Mouse (Mus musculus) heart, embryonic 10.5 days (tissue): ENCODE measurements around the gene Ankrd11. TPM values are rescaled to one million over a fixed set of nuclear protein-coding genes. Genes with fewer than 3 reads are reported as not detected.
A peak's percentile ranks its signal among the peaks of the same experiment; 100 is the strongest.

Experiments
- DNase-seq: peaks from one replicate; pipeline ENCODE4 v3.0.0-alpha.2; 2017; ENCODE audit warnings: low spot score
- H3K27ac ChIP-seq: fragments of 300-500 bp; sonication (generic); 2 replicates; pipeline ENCODE4 v1.5.1; 2016; ENCODE audit warnings: mild to moderate bottlenecking
- H3K27me3 ChIP-seq: fragments of 300-500 bp; sonication (generic); 2 replicates; pipeline ENCODE4 v1.6.1; 2016; ENCODE audit warnings: mild to moderate bottlenecking; ENCODE audit not compliant: poor library complexity, insufficient read depth, severe bottlenecking
- H3K36me3 ChIP-seq: fragments of 300-500 bp; sonication (generic); 2 replicates; pipeline ENCODE4 v1.6.1; 2016; ENCODE audit warnings: mild to moderate bottlenecking, moderate library complexity
- H3K4me1 ChIP-seq: fragments of 300-500 bp; sonication (generic); 2 replicates; pipeline ENCODE4 v1.6.1; 2016; ENCODE audit warnings: mild to moderate bottlenecking
- H3K4me3 ChIP-seq: fragments of 300-500 bp; sonication (generic); 2 replicates; pipeline ENCODE4 v1.5.1; 2016; ENCODE audit warnings: mild to moderate bottlenecking, moderate library complexity
- H3K9me3 ChIP-seq: fragments of 300-500 bp; sonication (generic); 2 replicates; pipeline ENCODE4 v1.6.1; 2016; ENCODE audit warnings: mild to moderate bottlenecking, moderate library complexity
- WGBS: fragments of 180-500 bp; shearing (Covaris S2); methylation state at CpG from one replicate; pipeline ENCODE4 v1.1.7; 2016; 5-methylcytosine and 5-hydroxymethylcytosine counted together
- polyA plus RNA-seq: library from polyadenylated mRNA; unstranded; fragments of >200 nt; fragmentation: Nextera tagmentation; extraction: Ambion mirVana; gene quantifications from 2 replicates; pipeline ENCODE4 v1.2.1, GENCODE M21; 2016

Gene Ankrd11
- 32.9 TPM in 2 replicates for polyA plus RNA-seq

- DNase-seq = peak; percentile 100
- Histone ChIP-seq H3K9me3 (no peaks in the 10 kb centered on the region), H3K36me3 (0 out of 2 replicates have a peak, but pooled peaks cover 6% of the 10 kb centered on the region), H3K4me1 (peaks cover 33% of the 10 kb centered on the region), H3K27me3 (no peaks in the 10 kb centered on the region), H3K4me3 (peak within 1 kb of the TSS; percentile 100), H3K27ac (peak within 1 kb of the TSS; percentile 100)
- 2% methylated on average over 91 of the region's 91 CpGs for WGBS
These were observed at the start of gene Ankrd11 for GRCm38 (mm10) chr8:123042158-123042973. Ankrd11 (minus strand) TSS chr8:123042277.

GRCm38 (mm10) chr8:123087289-123087688 lies 45.2 kb upstream of the Ankrd11 start:
- peaks cover 96% of the 10 kb centered on the region for H3K36me3 ChIP-seq

GRCm38 (mm10) chr8:123083610-123084009 lies 41.5 kb upstream of the Ankrd11 start:
- Histone ChIP-seq H3K27ac (no peak overlapping the region), H3K9me3 (no peaks in the 10 kb centered on the region), H3K36me3 (peaks cover 96% of the 10 kb centered on the region), H3K27me3 (no peaks in the 10 kb centered on the region), H3K4me3 (no peak overlapping the region), H3K4me1 (no peaks in the 10 kb centered on the region)
- WGBS = 91% methylated on average over 12 of the region's 12 CpGs
- DNase-seq = no peak

More at GRCm38 (mm10) chr8:123087289-123087688, 45.2 kb upstream of the Ankrd11 start:
- no peak for DNase-seq
- no peaks in the 10 kb centered on the region for H3K9me3 ChIP-seq
- WGBS = 83% methylated on average over 9 of the region's 9 CpGs
- H3K4me1 ChIP-seq = no peaks in the 10 kb centered on the region
- no peak overlapping the region for H3K27ac ChIP-seq
- no peaks in the 10 kb centered on the region for H3K27me3 ChIP-seq
- H3K4me3 ChIP-seq = no peak overlapping the region

DNA sequence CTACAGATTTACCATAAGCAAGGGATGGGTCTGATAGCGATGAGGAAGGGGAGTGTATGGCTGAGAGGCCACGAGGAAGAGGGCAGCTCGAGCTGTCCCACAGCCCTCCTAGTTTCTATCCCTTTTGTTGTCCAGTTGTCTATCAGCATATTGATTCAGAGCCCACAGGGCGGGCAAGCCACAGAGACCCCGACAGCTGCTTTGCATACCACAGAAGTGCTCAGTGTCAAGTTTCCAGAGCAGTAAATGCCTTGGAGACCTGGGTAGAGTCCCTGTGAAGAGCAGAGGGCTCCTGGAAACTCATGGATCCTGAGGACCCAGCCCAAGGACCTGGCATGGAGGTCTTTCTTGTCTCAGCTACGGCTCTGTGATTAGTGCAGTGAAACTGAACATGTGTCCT lies 40.9 kb upstream of the Ankrd11 start:
- H3K27ac ChIP-seq = no peak overlapping the region
- H3K4me3 ChIP-seq = no peak overlapping the region
- H3K4me1 ChIP-seq = no peaks in the 10 kb centered on the region
- H3K27me3 ChIP-seq = no peaks in the 10 kb centered on the region
- WGBS = 84% methylated on average over 6 of the region's 6 CpGs
- DNase-seq = no peak
- no peaks in the 10 kb centered on the region for H3K9me3 ChIP-seq
- H3K36me3 ChIP-seq = peaks cover 94% of the 10 kb centered on the region

DNA sequence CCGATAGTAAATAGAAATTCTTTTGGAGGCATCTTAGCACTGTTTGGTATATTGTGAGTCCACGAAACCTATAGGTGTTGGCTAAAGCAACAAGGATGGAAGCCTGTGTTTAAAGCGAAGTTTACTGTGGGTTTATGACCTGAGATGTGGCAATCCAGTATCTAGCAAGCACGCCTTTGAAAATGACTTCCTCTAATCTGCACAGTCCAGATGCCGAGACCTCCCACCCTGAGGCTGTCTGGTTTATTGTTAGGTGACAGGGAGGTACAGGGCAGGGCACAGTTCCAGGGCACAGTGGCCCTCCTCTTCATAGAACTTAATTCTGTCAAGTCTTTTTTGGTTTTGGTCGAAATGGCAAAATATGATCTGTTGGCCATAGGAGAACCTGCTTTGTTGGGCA lies 35.1 kb upstream of the Ankrd11 start:
- Histone ChIP-seq H3K4me3 (no peak overlapping the region), H3K36me3 (peaks cover 96% of the 10 kb centered on the region), H3K4me1 (no peaks in the 10 kb centered on the region), H3K9me3 (no peaks in the 10 kb centered on the region), H3K27ac (no peak overlapping the region), H3K27me3 (no peaks in the 10 kb centered on the region)
- DNase-seq = no peak
- 78% methylated on average over 6 of the region's 6 CpGs for WGBS

DNA sequence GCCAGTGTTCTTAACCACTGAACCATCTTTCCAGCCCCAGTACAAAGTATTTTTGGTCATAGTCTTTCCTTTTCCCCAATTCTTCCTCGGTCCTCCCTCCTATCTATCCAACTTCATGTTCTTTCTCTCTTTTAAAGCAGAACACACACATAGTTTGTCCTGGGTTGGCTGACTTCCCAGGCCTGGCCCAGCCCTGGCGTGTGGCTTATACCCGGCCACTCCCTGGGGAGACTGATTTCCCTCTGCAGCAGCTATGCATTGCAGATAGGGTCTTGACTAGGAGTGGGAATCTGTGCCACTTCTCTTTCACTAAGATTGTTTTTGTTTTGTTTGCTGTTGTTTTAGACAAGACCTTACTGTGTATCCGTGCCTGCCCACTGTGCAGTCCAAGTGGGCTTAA lies 29.1 kb upstream of the Ankrd11 start:
- Histone ChIP-seq H3K36me3 (peaks cover 78% of the 10 kb centered on the region), H3K4me1 (peaks cover 14% of the 10 kb centered on the region), H3K27me3 (no peaks in the 10 kb centered on the region), H3K27ac (no peak overlapping the region), H3K4me3 (no peak overlapping the region), H3K9me3 (no peaks in the 10 kb centered on the region)
- 67% methylated on average over 4 of the region's 4 CpGs for WGBS
- no peak for DNase-seq

DNA sequence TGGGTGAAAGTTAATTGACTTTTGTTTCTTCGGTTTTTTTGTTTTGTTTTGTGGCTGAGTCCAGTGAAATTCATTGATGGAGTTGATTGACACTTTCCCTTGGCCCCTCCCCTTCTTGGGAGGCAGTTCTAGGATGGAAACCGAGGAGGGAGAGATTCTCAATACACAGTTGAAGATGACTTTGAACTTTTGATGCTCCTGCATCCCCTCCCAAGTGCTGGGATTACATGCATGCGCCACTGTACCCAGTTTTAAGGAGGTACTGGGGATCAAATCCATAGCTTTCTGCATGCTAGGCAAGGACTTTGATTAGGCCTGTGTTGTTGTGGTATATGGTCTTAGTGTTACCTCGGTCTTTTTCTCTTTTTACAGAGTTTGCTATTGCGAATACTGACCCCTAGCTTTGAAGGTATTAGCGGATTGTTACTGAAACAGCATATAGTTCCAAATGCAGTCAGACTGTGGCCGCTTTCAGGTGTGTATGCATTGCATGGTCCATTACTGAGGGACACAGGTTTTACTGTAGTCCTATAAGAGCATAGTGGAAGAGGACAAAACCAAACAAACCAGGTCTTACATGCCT lies 24.1 kb upstream of the Ankrd11 start:
- peaks cover 25% of the 10 kb centered on the region for H3K4me1 ChIP-seq
- no peaks in the 10 kb centered on the region for H3K9me3 ChIP-seq
- no peak for DNase-seq
- WGBS = 38% methylated on average over 7 of the region's 7 CpGs
- no peaks in the 10 kb centered on the region for H3K27me3 ChIP-seq
- H3K4me3 ChIP-seq = peak overlapping the region; percentile 93
- H3K36me3 ChIP-seq = peaks cover 33% of the 10 kb centered on the region
- H3K27ac ChIP-seq = peak overlapping the region; percentile 99

- Histone ChIP-seq H3K36me3 (peaks cover 28% of the 10 kb centered on the region), H3K27ac (peak overlapping the region; percentile 99), H3K4me1 (peaks cover 25% of the 10 kb centered on the region), H3K27me3 (no peaks in the 10 kb centered on the region), H3K9me3 (no peaks in the 10 kb centered on the region), H3K4me3 (peak overlapping the region; percentile 93)
- under 1% methylated on average over 84 of the region's 84 CpGs for WGBS
- DNase-seq = peak; percentile 97
These were observed 23.4 kb upstream of the Ankrd11 start for GRCm38 (mm10) chr8:123065214-123066100.

GRCm38 (mm10) chr8:123064809-123065213 lies 22.7 kb upstream of the Ankrd11 start:
- Histone ChIP-seq H3K27ac (peak overlapping the region; percentile 99), H3K9me3 (no peaks in the 10 kb centered on the region), H3K27me3 (no peaks in the 10 kb centered on the region), H3K36me3 (peaks cover 22% of the 10 kb centered on the region), H3K4me3 (peak overlapping the region; percentile 93), H3K4me1 (peaks cover 25% of the 10 kb centered on the region)
- no peak for DNase-seq
- 3% methylated on average over 14 of the region's 14 CpGs for WGBS

DNA sequence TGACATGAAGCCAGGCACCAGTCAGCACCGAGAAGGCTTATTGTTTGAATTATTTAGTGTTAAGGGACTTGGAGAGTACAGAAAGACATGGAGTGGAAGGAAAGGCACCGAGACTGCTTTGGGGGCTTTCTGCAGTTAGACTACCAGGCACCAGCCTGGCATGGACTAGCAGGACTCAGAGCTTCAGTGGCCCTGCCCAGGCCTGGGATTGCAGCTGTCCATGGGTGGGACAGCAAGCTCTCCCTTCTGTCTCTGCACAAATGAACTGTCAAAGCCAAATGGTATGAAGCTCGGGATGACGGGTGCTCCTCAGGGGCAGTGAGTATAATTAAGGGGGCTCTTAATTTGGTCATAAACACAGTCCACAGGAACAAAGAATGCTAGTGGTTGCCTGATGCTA lies 22.0 kb upstream of the Ankrd11 start:
- Histone ChIP-seq H3K4me3 (peak overlapping the region; percentile 93; the same call in 1 of the 2 replicates), H3K9me3 (no peaks in the 10 kb centered on the region), H3K4me1 (peaks cover 25% of the 10 kb centered on the region), H3K27me3 (no peaks in the 10 kb centered on the region), H3K27ac (peak overlapping the region; percentile 99), H3K36me3 (peaks cover 19% of the 10 kb centered on the region)
- WGBS = 89% methylated on average over 4 of the region's 4 CpGs
- DNase-seq = no peak

DNA sequence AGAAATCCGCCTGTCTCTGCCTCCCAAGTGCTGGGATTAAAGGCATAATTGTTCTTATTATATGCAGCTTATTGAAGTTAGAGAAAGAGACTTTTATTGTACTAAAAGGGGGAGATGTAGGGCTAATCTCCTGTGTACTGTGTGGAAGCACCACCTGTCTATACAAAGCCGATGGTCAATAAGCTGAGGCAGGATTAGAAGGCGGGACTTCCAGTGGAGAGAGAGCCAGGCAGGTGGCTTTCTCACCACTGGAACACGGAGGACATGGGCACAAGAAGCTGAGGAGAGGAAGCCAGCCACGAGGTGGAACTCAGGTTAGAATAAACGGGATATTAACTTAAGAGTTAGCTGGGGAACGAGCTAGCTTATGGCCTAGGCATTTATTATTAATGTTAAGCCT lies 20.6 kb upstream of the Ankrd11 start, which contains the start of gene Spg7:
TSS of gene Spg7 (plus strand) at position 222 of the 400 bp plus-strand sequence.
- no peaks in the 10 kb centered on the region for H3K9me3 ChIP-seq
- DNase-seq = no peak
- H3K27me3 ChIP-seq = no peaks in the 10 kb centered on the region
- no peak within 1 kb of the TSS for H3K27ac ChIP-seq
- H3K4me1 ChIP-seq = peaks cover 25% of the 10 kb centered on the region
- peaks cover 10% of the 10 kb centered on the region for H3K36me3 ChIP-seq
- WGBS = 68% methylated on average over 7 of the region's 7 CpGs
- H3K4me3 ChIP-seq = no peak within 1 kb of the TSS

GRCm38 (mm10) chr8:123051458-123051857 lies 9.4 kb upstream of the Ankrd11 start:
- peaks cover 4% of the 10 kb centered on the region; the same call in 1 of the 2 replicates for H3K4me1 ChIP-seq
- no peak for DNase-seq

More at GRCm38 (mm10) chr8:123051458-123051857, 9.4 kb upstream of the Ankrd11 start:
- WGBS = 65% methylated on average over 5 of the region's 5 CpGs
- no peaks in the 10 kb centered on the region for H3K9me3 ChIP-seq
- no peak overlapping the region for H3K27ac ChIP-seq
- H3K4me3 ChIP-seq = no peak overlapping the region
- no peaks in the 10 kb centered on the region for H3K27me3 ChIP-seq
- H3K36me3 ChIP-seq = no peaks in the 10 kb centered on the region
